Mouse (Mus musculus) adrenal gland, adult 10 weeks (tissue): ENCODE measurements around the gene Grb2. TPM values are rescaled to one million over a fixed set of nuclear protein-coding genes. Genes with fewer than 3 reads are reported as not detected.

Experiments
- polyA plus RNA-seq: library from polyadenylated mRNA; stranded (reverse); fragments of 350-450 nt; fragmentation: Illumina TruSeq; extraction: RNeasy Lipid Tissue Mini Kit (QIAGEN cat#74804); gene quantifications from one replicate; pipeline ENCODE4 v1.2.3, GENCODE M21; 2014; ENCODE audit warnings: low read depth, low replicate concordance

Grb2 gene
- 160 TPM for polyA plus RNA-seq

GRCm38 (mm10) chr11:115708209-115708876, at the start of gene Grb2:
Gene Grb2, minus strand, starts transcription at chr11:115708597.

GRCm38 (mm10) chr11:115627705-115628464, 80.5 kb downstream of the Grb2 start, which contains the start of gene Slc25a19:
Gene Slc25a19, minus strand, starts transcription at chr11:115628295.

GRCm38 (mm10) chr11:115612410-115613137, 95.8 kb downstream of the Grb2 start, which contains the start of gene Mif4gd:
Gene Mif4gd, minus strand, starts transcription at chr11:115612969.

GRCm38 (mm10) chr11:115603476-115604303, 104.7 kb downstream of the Grb2 start, which contains the start of the genes Mrps7 and Gga3:
Gene Mrps7, plus strand, starts transcription at chr11:115603925.
Gene Gga3, minus strand, starts transcription at chr11:115604051.

Other genes starting within 250 kb of the Grb2 start
- not detected for gene Slc16a5, start 246.1 kb downstream of the Grb2 start, polyA plus RNA-seq
- gene Armc7, start 232.9 kb downstream of the Grb2 start, polyA plus RNA-seq: 0.82 TPM
- gene Nt5c, start 216.7 kb downstream of the Grb2 start, polyA plus RNA-seq: 4.6 TPM
- 14.9 TPM for gene Jpt1, start 194.2 kb downstream of the Grb2 start, polyA plus RNA-seq
- 1,647 TPM for gene Sumo2, start 172.3 kb downstream of the Grb2 start, polyA plus RNA-seq
- 42.1 TPM for gene Nup85, start 144.2 kb downstream of the Grb2 start, polyA plus RNA-seq
- 8.8 TPM for gene Mrps7, start 104.7 kb downstream of the Grb2 start, polyA plus RNA-seq
- 3.3 TPM for gene Gga3, start 104.5 kb downstream of the Grb2 start, polyA plus RNA-seq
- 54.5 TPM for gene Mif4gd, start 95.6 kb downstream of the Grb2 start, polyA plus RNA-seq
- gene Slc25a19, start 80.3 kb downstream of the Grb2 start, polyA plus RNA-seq: 6.1 TPM
- gene Tmem94, start 56.8 kb upstream of the Grb2 start, polyA plus RNA-seq: 1.3 TPM
- gene Caskin2, start 105.0 kb upstream of the Grb2 start, polyA plus RNA-seq: 1.2 TPM
- not detected for gene Tsen54, start 106.1 kb upstream of the Grb2 start, polyA plus RNA-seq
- gene Llgl2, start 115.5 kb upstream of the Grb2 start, polyA plus RNA-seq: not detected
- not detected for gene Myo15b, start 149.8 kb upstream of the Grb2 start, polyA plus RNA-seq
- gene Smim5, start 191.4 kb upstream of the Grb2 start, polyA plus RNA-seq: not detected
- not detected for gene Smim6, start 203.4 kb upstream of the Grb2 start, polyA plus RNA-seq
- gene Sap30bp, start 224.7 kb upstream of the Grb2 start, polyA plus RNA-seq: 8.3 TPM
- gene Recql5, start 224.9 kb upstream of the Grb2 start, polyA plus RNA-seq: 3.6 TPM